Mouse (Mus musculus): ENCODE results near the gene Rab5a.

The Rab5a gene

DNA sequence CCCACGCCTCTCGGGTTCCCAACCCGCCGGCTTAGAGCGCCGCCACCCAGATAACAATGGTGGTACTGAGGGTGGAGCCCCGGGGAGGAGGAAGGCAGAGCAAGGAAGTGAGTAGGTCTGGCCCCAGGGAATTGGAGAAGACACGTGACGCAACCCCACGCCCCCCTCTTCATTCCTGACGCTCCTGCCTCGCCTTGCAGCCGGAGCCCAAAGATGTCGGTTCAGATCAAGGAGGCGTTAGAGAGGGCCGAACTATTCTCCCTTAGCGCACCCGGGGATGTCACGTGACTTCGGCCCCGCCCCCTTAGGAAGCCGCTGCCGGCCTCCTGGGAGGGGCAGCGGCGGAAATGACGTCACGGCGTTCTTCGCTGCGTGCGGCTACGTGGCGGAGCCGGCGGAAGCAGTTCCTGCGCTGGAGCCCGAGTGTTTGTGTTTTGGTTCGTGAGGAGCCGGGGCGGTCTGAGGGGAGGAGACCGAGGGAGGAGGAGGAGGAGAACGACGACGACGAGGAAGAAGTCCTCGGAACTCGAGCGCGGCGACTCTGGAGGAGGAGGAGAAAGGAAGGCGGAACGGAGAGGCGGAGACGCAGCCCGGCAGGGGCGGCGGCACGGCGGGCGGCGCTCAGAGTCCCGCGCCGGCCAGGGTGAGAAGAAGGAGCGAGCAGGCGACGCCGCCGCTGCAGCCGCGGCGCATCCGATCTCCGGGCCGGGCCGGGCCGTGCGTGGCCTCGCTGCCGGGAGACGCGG is at the start of gene Rab5a:
Rab5a (plus strand) TSS at position 377 of the 746 bp plus-strand sequence.
- CTCF ChIA-PET: no interaction called here

DNA sequence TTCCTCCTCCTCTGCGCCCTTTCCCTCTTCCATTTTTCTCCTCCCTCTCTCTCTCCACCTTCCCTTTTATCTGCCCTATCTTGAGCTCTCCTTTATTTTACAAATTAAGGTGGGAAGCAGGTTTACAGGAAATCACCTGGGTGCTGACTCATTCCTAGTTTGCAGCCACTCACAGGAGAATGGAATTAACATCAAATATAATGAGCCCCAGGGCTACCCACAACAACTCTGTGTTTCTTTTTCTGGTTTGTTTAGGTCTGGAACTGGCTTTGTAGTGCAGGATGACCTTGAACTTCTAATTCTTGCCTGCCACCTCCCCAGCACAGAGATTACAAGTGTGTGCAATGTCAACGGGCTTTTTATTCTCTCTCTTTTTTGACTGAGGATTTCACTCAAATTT is 22.9 kb upstream of the Rab5a start:
- CTCF ChIA-PET: no interaction called here

DNA sequence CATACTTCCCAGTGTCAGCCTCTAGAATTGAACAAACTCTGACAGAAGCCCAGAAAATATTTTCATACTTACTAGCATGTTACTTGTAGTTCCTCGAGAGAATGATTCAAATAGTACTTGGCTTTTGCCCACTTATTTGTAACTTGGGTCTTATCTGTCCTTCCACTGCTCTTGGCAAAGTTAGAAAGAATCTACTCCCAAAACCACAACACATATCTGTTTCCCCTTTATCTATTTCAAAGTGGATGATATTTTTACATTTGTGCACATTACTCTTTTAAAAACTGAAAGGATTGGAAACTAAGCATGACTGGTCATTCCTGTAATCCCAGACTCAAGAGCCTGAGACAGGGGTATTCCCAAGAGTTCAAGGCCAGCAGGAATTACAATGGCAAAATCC is 22.3 kb upstream of the Rab5a start:
- CTCF ChIA-PET: no interaction called here

DNA sequence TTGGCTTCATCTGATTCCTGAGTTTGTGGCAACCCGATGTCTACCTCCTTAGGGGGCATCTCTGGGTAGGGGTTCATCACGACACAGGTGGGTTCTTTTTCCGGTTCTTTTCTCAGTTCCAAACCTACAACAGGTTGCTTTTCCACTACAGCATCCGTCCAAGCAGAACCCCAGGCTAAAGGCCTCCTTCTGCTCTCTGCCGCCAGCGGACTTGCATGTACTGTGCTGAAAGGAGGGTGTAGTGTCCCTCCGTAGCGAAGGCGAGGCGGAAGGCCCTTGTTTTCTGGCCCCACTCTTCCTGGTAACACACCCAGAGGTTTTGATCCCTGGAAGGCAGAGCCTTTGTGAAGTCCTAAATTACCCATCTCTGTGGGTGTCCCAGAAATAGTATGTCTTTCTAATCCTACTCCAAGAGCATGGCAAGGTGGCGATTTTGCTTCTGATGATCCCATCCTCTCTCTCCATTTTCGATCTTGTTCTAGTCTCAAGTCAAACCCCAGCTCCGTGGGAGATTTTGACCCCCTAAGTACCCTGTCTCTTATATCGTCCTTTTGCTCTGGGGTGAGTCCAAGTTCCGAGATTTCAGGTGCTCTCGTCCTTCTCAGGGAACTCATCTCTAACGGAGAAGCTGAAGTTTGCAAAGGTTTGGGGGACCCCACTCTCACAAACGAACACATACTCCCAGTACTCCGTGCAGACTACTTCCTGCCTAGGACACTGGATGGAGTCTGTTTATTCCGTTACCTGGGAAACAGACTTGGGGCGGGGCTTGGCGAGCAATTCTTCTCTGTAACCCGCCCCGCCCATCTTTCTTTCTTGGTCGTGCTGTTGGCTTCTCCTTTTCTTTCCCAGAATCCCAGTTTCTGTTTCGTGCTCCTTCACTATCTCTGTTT is 16.2 kb upstream of the Rab5a start, which contains the start of gene Efhb:
Efhb (minus strand) TSS at position 719 of the 893 bp plus-strand sequence.
- CTCF ChIA-PET: no interaction called here

DNA sequence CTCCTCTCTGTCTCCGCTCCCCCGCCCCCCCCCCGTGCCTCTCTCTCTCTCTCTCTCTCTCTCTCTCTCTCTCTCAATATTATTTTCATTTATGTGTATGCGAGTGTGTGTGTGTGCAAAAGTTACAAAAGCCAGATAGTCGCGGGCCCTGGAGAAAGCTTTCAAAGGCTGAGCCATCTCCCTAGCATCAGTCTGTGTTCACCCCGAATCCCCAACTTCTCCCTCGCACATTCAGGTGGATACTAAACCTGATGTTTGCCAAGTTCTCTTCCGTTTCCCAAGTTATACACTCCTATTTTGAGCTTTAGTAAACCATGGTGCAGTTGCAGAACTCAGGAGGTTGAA is 15.6 kb upstream of the Rab5a start:
- CTCF ChIA-PET: no interaction called here

DNA sequence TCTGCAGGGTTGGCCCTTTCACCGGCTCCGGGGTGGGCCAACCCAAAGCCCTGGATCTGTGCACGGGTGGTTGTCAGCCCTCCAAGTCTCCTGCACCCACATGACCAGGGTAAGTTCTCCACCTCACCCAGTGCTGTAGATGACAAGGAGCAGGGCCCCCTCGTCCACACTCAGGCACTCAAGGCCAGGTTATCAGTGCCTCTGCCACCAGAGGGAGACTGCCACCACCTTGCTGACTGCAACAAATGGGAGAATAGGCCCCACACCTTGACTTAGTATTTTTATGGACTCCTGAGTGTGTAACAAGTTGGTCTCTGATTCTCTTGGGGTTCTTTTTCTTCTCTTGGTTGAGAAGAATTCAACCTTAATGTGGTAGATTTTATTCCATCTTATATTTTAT is 13.5 kb upstream of the Rab5a start:
- CTCF ChIA-PET: no interaction called here

DNA sequence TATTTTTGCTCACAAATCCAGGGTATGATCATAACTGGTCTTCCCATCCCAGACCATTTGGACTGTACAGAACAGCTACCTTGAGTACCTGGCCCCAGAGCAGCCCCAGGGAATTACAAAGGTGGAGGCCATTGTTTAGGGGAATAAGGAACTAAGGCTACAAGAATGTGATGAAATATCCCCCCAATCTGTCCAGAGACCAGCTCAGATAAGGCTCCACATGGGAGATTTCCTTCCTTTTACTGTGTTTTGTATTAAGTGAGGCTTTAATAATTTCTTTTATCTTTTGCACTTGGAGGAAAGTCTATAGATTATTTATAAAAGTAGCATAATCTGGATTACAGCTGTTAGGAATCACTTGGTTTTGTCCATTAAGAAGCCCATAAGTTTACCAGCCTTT is 10.3 kb upstream of the Rab5a start:
- CTCF ChIA-PET: no interaction called here

DNA sequence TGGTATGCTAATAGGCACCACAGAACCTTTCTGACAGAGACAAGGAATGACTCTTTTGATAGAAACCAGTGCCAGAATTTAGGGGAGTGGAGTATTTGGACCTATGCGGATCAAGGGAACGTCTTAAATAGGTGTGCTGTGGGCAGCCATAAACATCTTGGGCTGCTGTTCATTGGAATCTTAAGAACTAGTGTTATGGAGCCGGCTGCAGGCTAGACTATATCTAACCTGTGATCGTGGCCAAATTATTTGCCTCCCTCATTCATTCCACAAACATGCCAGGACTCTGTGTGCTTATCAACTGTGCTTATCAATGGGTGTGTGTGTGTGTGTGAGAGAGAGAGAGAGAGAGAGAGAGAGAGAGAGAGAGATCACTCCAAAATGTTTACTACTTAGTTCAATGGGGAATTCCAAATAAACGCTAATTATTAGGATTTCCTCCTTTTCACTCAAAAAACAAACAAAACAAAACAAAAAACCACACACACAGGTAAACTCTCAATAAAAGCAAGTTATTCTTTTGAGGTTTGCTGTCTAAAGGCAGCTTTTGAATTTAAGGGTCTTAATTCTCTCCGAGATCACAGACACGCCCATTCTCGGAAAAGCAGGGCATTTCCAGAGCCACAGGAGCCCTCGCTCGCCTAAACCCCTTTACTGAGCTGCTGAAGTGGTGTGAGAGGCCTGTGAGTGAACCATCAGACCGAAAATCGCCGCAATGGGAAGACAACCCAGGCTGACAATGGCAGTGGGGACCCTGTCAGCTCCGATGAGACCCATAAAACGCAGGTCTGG is 772 bp upstream of the Rab5a start:
- CTCF ChIA-PET: interaction anchor here (0.6 kb wide), 1 partner anchor 119 kb away, joined by 4 read pairs; no protein-coding TSS in a partner anchor

DNA sequence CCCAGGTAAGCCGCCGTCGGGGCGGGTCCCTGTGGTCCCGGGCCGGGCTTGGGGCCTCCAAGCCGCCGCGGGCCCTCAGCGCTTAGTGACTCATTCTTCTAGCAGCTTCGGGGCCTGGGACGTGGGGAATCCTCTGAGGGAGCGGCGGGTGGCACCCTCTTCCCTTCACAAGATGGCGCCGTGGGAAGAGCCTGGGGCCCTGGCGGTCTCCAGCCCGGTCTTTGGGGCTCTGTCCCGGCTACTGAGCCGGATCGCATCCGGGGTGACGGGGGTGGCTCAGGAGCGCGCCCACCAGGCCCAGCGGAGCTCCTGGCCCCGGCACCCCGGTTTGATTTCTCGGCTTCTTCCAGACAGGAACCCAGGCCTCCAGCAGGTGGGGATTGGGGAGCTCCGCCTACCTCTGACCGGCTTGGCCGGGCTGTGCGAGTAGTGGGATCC is 589 bp downstream of the Rab5a start:
- CTCF ChIA-PET: no interaction called here

DNA sequence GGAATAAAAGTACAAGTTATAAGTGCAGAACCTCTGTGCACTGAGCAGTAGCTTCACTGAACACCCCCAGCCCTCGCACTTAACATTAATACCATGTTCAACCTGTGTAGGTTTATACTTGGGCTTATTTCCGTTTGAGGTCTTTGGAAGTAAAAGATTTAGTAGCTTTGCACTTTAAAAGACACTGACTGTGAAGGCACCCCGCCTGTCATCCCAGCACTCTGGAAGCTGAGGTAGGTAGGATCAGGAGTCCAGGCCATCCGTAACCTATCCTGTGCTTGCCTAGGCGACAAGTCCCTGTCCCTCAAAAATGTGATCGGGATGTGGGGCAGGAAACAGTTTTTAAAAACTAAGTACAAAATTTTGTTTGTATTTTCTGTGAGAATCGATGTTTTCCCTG is 1.4 kb downstream of the Rab5a start:
- CTCF ChIA-PET: no interaction called here

DNA sequence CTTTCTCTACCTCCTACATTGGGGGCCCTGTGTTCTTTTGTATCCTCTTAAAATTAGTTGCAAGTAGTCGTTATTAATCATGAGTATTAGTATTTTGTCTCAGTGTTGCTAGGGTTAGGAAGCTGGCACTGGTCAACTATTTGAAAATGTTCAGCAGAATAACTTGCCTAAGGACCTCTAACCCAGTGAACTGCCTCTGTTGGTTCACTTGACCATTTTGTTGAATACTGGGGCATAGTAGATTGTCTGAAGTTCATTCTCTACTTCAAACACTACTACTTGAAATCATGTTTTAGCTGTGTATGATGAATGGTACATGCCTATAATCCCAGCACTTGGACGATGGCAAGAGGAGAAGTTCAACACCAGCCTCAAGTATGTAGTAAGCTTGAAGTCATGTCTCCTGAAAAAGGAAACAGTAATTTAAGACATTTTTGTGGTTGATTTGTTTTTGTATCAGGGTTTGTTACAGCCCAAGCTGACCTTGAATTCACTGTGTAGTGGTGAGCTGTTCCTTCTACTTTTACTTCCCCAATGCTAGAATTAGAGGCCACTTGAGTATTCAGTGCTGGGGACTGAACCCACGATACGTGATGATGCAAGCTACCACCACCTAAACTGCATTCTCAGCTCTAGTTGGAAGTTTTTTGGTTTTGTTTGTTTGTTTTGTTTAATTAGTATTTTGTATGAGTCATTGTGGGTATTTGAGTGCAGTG is 9.4 kb downstream of the Rab5a start:
- CTCF ChIA-PET: no interaction called here

DNA sequence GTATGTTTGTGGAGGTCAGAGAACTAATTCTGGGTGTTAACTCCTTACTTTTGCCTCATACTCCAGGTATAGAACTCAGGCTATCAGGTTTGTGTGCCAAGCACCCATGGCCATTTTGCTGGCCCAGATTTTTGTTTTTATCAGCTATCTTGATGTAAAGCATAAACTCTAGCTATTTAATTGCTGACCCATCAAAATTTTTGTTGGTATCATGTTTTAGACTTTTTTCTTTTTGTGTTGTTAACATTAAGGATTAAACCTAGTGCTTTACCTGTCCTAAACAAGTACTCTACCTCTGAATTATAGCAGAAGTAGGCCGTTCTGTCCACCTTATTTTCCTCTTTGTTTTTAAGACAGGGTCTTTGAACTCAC is 10.0 kb downstream of the Rab5a start:
- CTCF ChIA-PET: no interaction called here

DNA sequence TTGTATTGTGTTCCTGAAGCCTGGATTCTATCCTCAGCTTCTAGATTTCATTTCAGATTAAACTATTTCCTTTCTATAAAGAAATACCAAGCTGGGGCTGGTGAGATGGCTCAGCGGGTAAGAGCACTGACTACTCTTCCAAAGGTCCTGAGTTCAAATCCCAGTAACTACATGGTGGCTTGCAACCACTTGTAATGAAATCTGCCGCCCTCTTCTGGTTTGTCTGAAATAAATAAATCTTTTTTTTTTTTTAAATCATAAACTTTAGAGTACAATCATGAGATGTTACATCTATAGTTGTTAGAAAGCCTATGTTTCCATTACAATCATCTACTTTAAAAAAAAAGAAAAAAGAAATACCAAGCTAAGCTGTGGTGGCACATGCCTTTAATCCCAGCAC is 23.9 kb downstream of the Rab5a start:
- CTCF ChIA-PET: interaction anchor here (0.7 kb wide), 2 partner anchors 72 to 1161 kb away, joined by 3 to 5 read pairs; no protein-coding TSS in a partner anchor

DNA sequence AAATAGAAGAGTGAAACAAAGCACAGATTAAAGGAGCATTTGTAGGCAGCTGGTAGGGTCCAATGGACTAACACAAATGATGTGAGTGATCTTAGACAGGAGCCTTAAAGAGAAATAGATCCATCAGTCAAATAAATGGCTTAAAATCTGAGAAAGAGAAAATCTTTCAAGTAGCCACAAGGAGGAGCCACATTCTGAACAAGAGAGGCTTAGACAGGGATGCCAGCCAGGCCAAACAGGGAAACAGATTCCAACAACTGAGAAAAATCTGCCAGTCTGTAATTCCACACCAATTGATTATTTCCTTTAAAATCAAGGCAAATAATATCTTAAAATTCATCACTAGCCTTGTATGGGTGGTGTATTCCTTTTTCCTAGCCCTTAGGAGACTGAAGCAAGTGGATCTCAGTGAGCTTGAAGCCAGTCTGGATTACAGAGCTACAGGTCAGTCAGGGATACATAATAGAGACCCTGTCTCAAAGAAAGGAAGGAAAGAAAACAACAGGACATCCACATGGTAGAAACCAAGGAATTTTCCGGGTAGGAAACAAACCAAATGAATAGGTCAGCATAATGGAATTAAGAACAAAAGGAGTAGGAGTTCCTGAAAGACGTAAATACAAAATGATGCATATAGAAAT is 33.4 kb downstream of the Rab5a start:
- CTCF ChIA-PET: interaction anchor here (0.6 kb wide), 1 partner anchor 446 kb away, joined by 4 read pairs; no protein-coding TSS in a partner anchor

DNA sequence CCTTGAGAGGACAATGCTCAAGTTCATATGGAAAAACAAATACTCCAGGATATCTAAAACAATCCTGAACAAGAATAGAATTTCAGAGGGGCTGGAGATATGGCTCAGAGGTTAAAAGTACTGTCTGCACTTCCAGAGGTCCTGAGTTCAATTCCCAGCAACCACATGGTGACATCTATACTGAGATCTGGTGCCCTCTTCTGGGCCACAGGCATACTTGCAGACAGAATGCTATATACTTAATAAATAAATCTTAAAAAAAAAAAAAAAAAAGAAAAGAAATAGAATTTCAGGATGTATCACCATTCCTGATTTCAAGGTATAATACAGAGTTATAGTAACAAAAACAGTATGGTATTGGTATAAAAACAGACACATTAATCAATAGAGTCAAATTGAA is 40.3 kb downstream of the Rab5a start:
- CTCF ChIA-PET: no interaction called here

DNA sequence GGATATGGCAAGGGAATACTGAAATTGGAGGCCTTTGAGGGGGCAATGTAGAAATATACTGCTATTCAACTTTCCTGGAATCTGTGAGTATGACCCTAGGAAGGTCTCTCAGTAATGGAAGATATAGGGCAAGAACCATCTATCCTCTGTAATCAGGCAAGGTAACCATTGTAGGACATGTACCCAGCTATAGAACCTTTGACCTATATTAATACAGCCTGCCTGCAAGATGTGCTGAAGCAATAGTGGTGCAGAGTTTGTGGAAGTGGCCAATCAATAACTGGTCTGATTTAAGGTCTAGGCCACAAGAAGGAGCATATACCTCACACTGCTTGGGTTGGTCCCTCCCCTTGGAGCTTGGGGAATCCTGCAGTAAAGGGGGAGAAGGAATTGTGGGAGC is 41.5 kb downstream of the Rab5a start:
- CTCF ChIA-PET: no interaction called here

DNA sequence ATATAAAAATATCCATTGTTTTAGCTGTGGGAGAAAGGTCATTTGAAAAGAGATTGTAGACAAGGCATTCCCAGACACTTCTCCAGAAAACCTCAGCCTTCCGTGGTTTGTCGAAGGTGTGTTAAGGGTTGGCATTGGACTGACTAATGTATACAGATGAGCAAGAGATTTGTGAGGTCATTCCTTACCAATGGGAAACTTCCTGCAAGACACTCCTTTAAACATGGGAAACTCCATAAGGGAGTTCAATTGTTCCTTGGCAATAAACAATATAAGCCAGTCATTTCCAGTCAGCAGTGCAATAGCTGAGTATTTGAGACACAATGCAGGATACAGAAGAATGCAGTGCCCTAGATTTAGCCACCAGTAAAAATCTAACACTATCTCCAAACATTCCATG is 49.0 kb downstream of the Rab5a start:
- CTCF ChIA-PET: no interaction called here

DNA sequence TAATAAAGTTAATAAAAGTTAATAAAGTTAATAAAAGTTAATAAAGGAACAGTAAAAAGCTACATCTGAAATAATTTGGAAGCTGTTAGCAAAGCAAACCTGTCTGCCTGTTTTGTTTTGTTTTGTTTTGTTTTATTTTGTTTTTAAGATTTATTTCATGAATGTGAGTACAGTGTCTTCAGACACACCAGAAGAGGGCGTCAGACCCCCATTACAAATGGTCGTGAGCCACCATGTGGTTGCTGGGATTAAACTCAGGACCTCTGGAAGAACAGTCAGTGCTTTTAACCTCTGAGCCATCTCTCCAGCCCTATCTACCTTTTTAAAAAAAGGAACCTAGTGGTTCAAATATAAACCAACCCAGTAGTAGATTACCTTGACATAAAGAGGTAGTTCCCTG is 52.1 kb downstream of the Rab5a start:
- CTCF ChIA-PET: no interaction called here

DNA sequence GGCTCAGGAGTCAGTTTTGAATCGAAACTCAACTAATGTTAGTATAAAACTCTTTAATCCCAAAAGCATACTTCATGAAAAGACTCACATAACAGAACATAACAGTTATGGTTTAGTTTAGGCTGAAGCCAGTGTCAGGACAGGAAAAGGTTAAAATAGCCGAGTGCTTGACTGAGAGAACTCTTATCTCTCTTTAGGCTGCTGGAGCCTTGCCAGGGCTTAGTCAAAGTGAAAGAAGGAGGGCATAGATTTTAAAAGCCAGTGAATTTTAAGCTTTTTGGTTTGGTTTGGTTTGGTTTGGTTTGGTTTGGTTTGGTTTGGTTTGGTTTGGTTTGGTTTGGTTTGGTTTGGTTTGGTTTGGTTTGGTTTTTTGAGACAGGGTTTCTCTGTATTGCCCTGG is 53.4 kb downstream of the Rab5a start:
- CTCF ChIA-PET: interaction anchor here (0.7 kb wide), 1 partner anchor 18 kb away, joined by 3 read pairs; no protein-coding TSS in a partner anchor

DNA sequence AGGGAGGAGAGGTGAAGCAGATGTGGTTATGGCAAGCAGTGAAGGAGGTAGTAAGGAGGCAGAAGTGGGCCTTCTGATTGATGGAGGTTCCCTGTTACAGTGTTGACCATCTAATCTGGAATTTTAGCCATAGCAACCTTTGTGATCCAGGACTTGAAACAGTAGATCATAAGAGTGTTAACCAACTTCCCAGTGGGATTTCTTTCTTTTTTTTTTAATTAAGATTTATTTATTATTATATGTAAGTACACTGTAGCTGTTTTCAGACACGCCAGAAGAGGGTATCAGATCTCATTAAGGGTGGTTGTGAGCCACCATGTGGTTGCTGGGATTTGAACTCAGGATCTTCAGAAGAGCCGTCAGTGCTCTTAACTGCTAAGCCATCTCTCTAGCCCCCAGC is 60.3 kb downstream of the Rab5a start, which contains the start of gene Pp2d1:
Pp2d1 (minus strand) TSS at position 101 of the 400 bp plus-strand sequence.
- CTCF ChIA-PET: interaction anchor here (0.6 kb wide), 1 partner anchor 832 kb away, joined by 3 read pairs; no protein-coding TSS in a partner anchor

DNA sequence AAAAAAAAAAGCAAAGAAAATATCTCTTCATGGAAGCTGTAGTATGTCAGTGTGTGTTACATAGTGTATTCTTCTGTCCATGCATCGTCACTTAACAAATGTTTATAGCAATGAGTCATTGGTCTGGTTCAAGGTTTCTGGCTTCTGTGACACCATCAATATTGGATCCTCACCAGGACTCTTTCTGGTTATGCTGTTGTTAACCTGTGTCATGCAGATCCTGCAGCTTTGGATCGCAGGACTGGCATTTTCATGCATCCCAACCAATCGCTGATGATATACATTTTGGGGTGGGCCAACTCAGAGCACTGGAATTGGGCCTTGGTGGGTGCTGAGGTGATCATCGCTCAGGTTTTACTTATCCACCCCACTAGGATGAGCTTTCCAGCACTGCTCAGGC is 63.5 kb downstream of the Rab5a start:
- CTCF ChIA-PET: interaction anchor here (1.1 kb wide), 1 partner anchor 35 kb away, joined by 4 read pairs; no protein-coding TSS in a partner anchor

Measured in spleen, embryonic (tissue).